Mouse (Mus musculus) midbrain, embryonic 11.5 days (tissue): ENCODE measurements at regions not wholly inside any gene's neighbourhood (a gene's known extent, or its start where the extent isn't known, plus 50 kb on each side); places are given as distances from the start of the nearest gene placed in this dataset.
A peak's percentile ranks its signal among the peaks of the same experiment; 100 is the strongest.

ENCODE experiments used
- ATAC-seq: fragments of 200-750 bp; cut with Nextera tagmentation; 2 replicates; pipeline ENCODE4 v1.8.0; 2017; ENCODE audit warnings: moderate TSS enrichment, moderate library complexity; ENCODE audit not compliant: low FRiP score
- DNase-seq: peaks from one replicate; pipeline ENCODE4 v3.0.0; 2015; ENCODE audit warnings: low spot score; ENCODE audit errors: missing footprints
- H3K27ac ChIP-seq: fragments of 300-500 bp; sonication (generic); 2 replicates; pipeline ENCODE4 v1.5.1; 2014; ENCODE audit warnings: low read depth, low read length
- H3K27me3 ChIP-seq: fragments of 300-500 bp; sonication (generic); 2 replicates; pipeline ENCODE4 v1.6.1; 2014; ENCODE audit warnings: mild to moderate bottlenecking, low read length, moderate library complexity, mixed read lengths; ENCODE audit not compliant: control insufficient read depth, insufficient read depth
- H3K36me3 ChIP-seq: fragments of 300-500 bp; sonication (generic); 2 replicates; pipeline ENCODE4 v1.6.1; 2014; ENCODE audit warnings: mild to moderate bottlenecking, low read length, moderate library complexity, mixed read lengths; ENCODE audit not compliant: control insufficient read depth, insufficient read depth
- H3K4me1 ChIP-seq: fragments of 300-500 bp; sonication (generic); 2 replicates; pipeline ENCODE4 v1.6.1; 2014; ENCODE audit warnings: low read length; ENCODE audit not compliant: control insufficient read depth, insufficient read depth
- H3K4me2 ChIP-seq: fragments of 300-500 bp; sonication (generic); 2 replicates; pipeline ENCODE4 v1.6.1; 2014; ENCODE audit warnings: mild to moderate bottlenecking, moderate library complexity
- H3K4me3 ChIP-seq: fragments of 300-500 bp; sonication (generic); 2 replicates; pipeline ENCODE4 v1.5.1; 2014; ENCODE audit warnings: low read depth, low read length
- H3K9ac ChIP-seq: fragments of 300-500 bp; sonication (generic); 2 replicates; pipeline ENCODE4 v1.6.1; 2014; ENCODE audit warnings: low read length
- H3K9me3 ChIP-seq: fragments of 300-500 bp; sonication (generic); 2 replicates; pipeline ENCODE4 v1.6.1; 2016; ENCODE audit warnings: low read length; ENCODE audit not compliant: control insufficient read depth
- WGBS: fragments of 180-500 bp; shearing (Covaris S2); extraction: QIAGEN DNeasy Blood & Tissue Kit; methylation state at CpG from one replicate; pipeline ENCODE4 v1.1.7; 2014; 5-methylcytosine and 5-hydroxymethylcytosine counted together

- 74% methylated on average over 2 of the region's 2 CpGs for WGBS
- ATAC-seq, result no peak
- no peak overlapping the region for H3K27ac ChIP-seq
Measured at GRCm38 (mm10) chr19:19219352-19219751, 108.4 kb upstream of the Rorb start.

GRCm38 (mm10) chr19:19218700-19219099 lies 107.7 kb upstream of the Rorb start:
- DNase-seq, result no peak

More at GRCm38 (mm10) chr19:19219352-19219751, 108.4 kb upstream of the Rorb start:
- H3K36me3 ChIP-seq, result no peaks in the 10 kb centered on the region
- no peak overlapping the region for H3K4me3 ChIP-seq
- no peak for DNase-seq
- no peaks in the 10 kb centered on the region for H3K9me3 ChIP-seq
- H3K4me2 ChIP-seq, result no peak overlapping the region
- H3K9ac ChIP-seq, result no peak overlapping the region
- H3K4me1 ChIP-seq, result no peaks in the 10 kb centered on the region
- no peaks in the 10 kb centered on the region for H3K27me3 ChIP-seq

GRCm38 (mm10) chr19:19199534-19199933 lies 88.5 kb upstream of the Rorb start:
- Histone ChIP-seq H3K9ac (no peak overlapping the region), H3K27ac (no peak overlapping the region), H3K27me3 (no peaks in the 10 kb centered on the region), H3K4me1 (no peaks in the 10 kb centered on the region), H3K36me3 (no peaks in the 10 kb centered on the region), H3K4me2 (no peak overlapping the region), H3K4me3 (no peak overlapping the region), H3K9me3 (no peaks in the 10 kb centered on the region)
- DNase-seq (no peak), ATAC-seq (no peak)
- WGBS, result 89% methylated on average over 8 of the region's 8 CpGs

More at GRCm38 (mm10) chr19:19218700-19219099, 107.7 kb upstream of the Rorb start:
- Histone ChIP-seq H3K4me1 (no peaks in the 10 kb centered on the region), H3K9me3 (no peaks in the 10 kb centered on the region), H3K4me3 (no peak overlapping the region), H3K36me3 (no peaks in the 10 kb centered on the region), H3K27me3 (no peaks in the 10 kb centered on the region), H3K4me2 (no peak overlapping the region), H3K27ac (no peak overlapping the region), H3K9ac (no peak overlapping the region)
- ATAC-seq, result no peak
- 77% methylated on average over 3 of the region's 3 CpGs for WGBS

- Histone ChIP-seq H3K9ac (no peak overlapping the region), H3K4me1 (no peaks in the 10 kb centered on the region), H3K4me3 (no peak overlapping the region), H3K36me3 (no peaks in the 10 kb centered on the region), H3K4me2 (no peak overlapping the region), H3K27me3 (no peaks in the 10 kb centered on the region), H3K27ac (no peak overlapping the region), H3K9me3 (no peaks in the 10 kb centered on the region)
- ATAC-seq (no peak), DNase-seq (no peak)
- 23% methylated on average over 3 of the region's 3 CpGs for WGBS
Measured at GRCm38 (mm10) chr19:19198780-19199179, 87.8 kb upstream of the Rorb start.

GRCm38 (mm10) chr19:19194728-19195127 lies 83.7 kb upstream of the Rorb start:
- H3K9ac ChIP-seq, result no peak overlapping the region
- whole genome bisulfite sequencing, result 51% methylated on average over 8 of the region's 10 CpGs
- H3K27me3 ChIP-seq, result no peaks in the 10 kb centered on the region
- H3K27ac ChIP-seq, result no peak overlapping the region
- H3K36me3 ChIP-seq, result no peaks in the 10 kb centered on the region
- no peaks in the 10 kb centered on the region for H3K4me1 ChIP-seq
- H3K4me3 ChIP-seq, result no peak overlapping the region
- no peaks in the 10 kb centered on the region for H3K9me3 ChIP-seq
- ATAC-seq, result no peak
- H3K4me2 ChIP-seq, result no peak overlapping the region
- peak; percentile 78 for DNase-seq

GRCm38 (mm10) chr19:19194306-19194705 lies 83.3 kb upstream of the Rorb start:
- H3K36me3 ChIP-seq, result no peaks in the 10 kb centered on the region
- no peaks in the 10 kb centered on the region for H3K27me3 ChIP-seq
- H3K4me1 ChIP-seq, result no peaks in the 10 kb centered on the region
- DNase-seq, result peak; percentile 17
- H3K9me3 ChIP-seq, result no peaks in the 10 kb centered on the region
- H3K9ac ChIP-seq, result no peak overlapping the region
- H3K4me3 ChIP-seq, result no peak overlapping the region
- 72% methylated on average over 5 of the region's 5 CpGs for WGBS
- H3K4me2 ChIP-seq, result no peak overlapping the region
- ATAC-seq, result no peak
- no peak overlapping the region for H3K27ac ChIP-seq

DNA sequence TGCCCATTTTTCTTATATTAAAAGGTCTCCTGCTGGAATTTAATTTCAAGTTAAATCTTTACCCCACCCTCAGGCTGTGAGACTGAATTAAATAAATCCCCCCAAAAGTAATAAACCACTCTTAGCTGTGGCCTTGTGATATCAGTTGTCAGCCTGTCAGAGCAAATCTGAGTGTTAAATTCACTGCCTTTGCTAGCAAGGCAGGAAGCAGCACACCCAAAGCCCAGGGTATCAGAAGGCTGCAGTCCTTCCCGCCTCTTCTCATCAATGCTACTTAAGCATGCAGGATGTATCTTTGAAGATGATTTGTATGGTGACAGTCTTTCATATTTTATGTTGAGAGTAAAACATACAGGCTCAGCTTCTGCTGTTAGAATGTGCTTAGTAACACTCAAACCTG lies 61.8 kb upstream of the Rorb start:
- no peak for ATAC-seq
- Histone ChIP-seq H3K4me2 (no peak overlapping the region), H3K27ac (no peak overlapping the region), H3K4me1 (no peaks in the 10 kb centered on the region), H3K9me3 (no peaks in the 10 kb centered on the region; the same call in 1 of the 2 replicates), H3K36me3 (no peaks in the 10 kb centered on the region), H3K9ac (no peak overlapping the region), H3K4me3 (no peak overlapping the region), H3K27me3 (no peaks in the 10 kb centered on the region)
- DNase-seq, result peak; percentile 69
- WGBS, result 74% methylated on average over 1 of the region's 1 CpGs

DNA sequence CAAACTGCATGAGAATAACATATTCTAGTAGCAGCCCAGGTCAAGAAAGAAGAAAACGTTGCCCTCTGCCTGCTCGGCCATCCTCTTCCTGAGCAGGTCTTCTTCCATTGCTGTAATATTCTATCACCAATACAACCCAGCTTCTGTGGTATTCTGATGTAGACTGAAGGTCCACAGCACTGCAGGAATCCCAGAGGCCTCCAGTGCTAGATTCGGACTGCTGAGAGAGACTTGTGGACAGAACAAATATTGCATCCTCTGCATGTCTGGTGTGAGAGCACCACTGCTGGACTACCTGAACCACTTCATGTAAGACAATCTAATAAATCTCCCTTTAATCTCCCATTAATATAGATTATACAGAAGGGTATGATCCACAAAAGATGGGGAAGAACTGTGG lies 59.8 kb upstream of the Rorb start:
- H3K4me3 ChIP-seq, result no peak overlapping the region
- WGBS, result 80% methylated on average over 3 of the region's 3 CpGs

More for the DNA sequence above, 59.8 kb upstream of the Rorb start:
- ATAC-seq, result no peak
- Histone ChIP-seq H3K36me3 (no peaks in the 10 kb centered on the region), H3K27ac (no peak overlapping the region), H3K27me3 (no peaks in the 10 kb centered on the region), H3K9ac (no peak overlapping the region), H3K4me2 (no peak overlapping the region), H3K4me1 (no peaks in the 10 kb centered on the region), H3K9me3 (no peaks in the 10 kb centered on the region; the same call in 1 of the 2 replicates)
- DNase-seq, result peak; percentile 57
